ENCODE assay signal across 16 mouse cellular contexts in genomic region chr2:92257372-92257956, GRCm38 (mm10).
DNase-seq lines count a peak whose midpoint lies in the region; ATAC-seq and TF ChIP-seq lines count a peak whose summit lies in the region.
"Had no signal": no experiment of that assay in that cellular context is flagged by ENCODE, and none has a peak within 500 bp of the region (broad histone marks: within the 10 kb centered on the region; RNA-seq: fewer than 3 reads in every experiment).

No protein-coding gene starts in this region.

- H3K4me3 ChIP-seq in layer of hippocampus, adult 2 months: no peak overlapping the region
- H3K4me3 ChIP-seq in myocyte: no peak overlapping the region
- H3K4me3 ChIP-seq in forebrain, embryonic 15.5 days: no peak overlapping the region
- H3K4me3 ChIP-seq: embryonic facial prominence, embryonic 12.5 days; heart, embryonic 15.5 days had no signal

- no peak overlapping the region for H3ac ChIP-seq in myocyte (ENCODE audit: control insufficient read depth, insufficient read length)

- ATAC-seq in forebrain, embryonic 15.5 days (replicated peaks): no peak
- ATAC-seq: CD4-positive, CD25-positive, alpha-beta regulatory T cell, adult 4 months; forebrain, embryonic 16.5 days had no signal

- peak overlapping the region; percentile 49; the same call in 1 of the 2 replicates for H3K27ac ChIP-seq in layer of hippocampus, adult 2 months
- H3K27ac ChIP-seq in forebrain, embryonic 15.5 days (replicated peaks): no peak overlapping the region
- H3K27ac ChIP-seq: embryonic facial prominence, embryonic 12.5 days; heart, embryonic 15.5 days; hindbrain, postnatal 0 days had no signal

- no peak for TF ChIP-seq CTCF in layer of hippocampus, adult 2 months (conservative IDR thresholded peaks at IDR 0.05)

- 63% methylated on average over 4 of the region's 4 CpGs for WGBS in forebrain, embryonic 15.5 days

- no peaks in the 10 kb centered on the region for H3K27me3 ChIP-seq in myocyte (ENCODE audit: control insufficient read depth, insufficient read depth, insufficient read length)
- H3K27me3 ChIP-seq in forebrain, embryonic 15.5 days: no peaks in the 10 kb centered on the region
- H3K27me3 ChIP-seq: embryonic facial prominence, embryonic 12.5 days; heart, embryonic 15.5 days had no signal

- no peak overlapping the region for H3K4me2 ChIP-seq in myocyte (ENCODE audit: low read depth)
- no peak overlapping the region for H3K4me2 ChIP-seq in forebrain, embryonic 15.5 days (replicated peaks)
- H3K4me2 ChIP-seq: embryonic facial prominence, embryonic 12.5 days; heart, embryonic 15.5 days had no signal

- peak; percentile 12 for DNase-seq in embryo, embryonic 11 days
- no peak for DNase-seq in embryo, embryonic 10.5 days (ENCODE audit: low spot score)
- peak in 1 of 2 experiments; percentile 28 for DNase-seq in layer of hippocampus, adult 2 months (ENCODE audit: low spot score in 2 of 2)
- no peak for DNase-seq in layer of hippocampus, adult 9-11 months
- DNase-seq in ZHBTc4 (ENCODE audit: low read depth, low spot score): peak; percentile 16
- DNase-seq: gastrocnemius, postnatal 36 days; kidney, adult 9 months; liver; lung, adult 2 months had no signal

- peaks cover 6% of the 10 kb centered on the region for H3K4me1 ChIP-seq in forebrain, embryonic 15.5 days

- TF ChIP-seq POLR2A in myocyte (IDR thresholded peaks at IDR 0.05; ENCODE audit: insufficient read length, low read depth): no peak

- H3K36me3 ChIP-seq in myocyte (ENCODE audit: control insufficient read depth, insufficient read depth): peaks cover 10% of the 10 kb centered on the region
- peaks cover 4% of the 10 kb centered on the region; the same call in 1 of the 2 replicates for H3K36me3 ChIP-seq in forebrain, embryonic 15.5 days
- H3K36me3 ChIP-seq: heart, embryonic 15.5 days had no signal

- no peaks in the 10 kb centered on the region for H3K9me3 ChIP-seq in forebrain, embryonic 15.5 days
- H3K9me3 ChIP-seq: embryonic facial prominence, embryonic 12.5 days; heart, embryonic 15.5 days had no signal

- no peak overlapping the region for H3K9ac ChIP-seq in forebrain, embryonic 15.5 days (replicated peaks)
- H3K9ac ChIP-seq: embryonic facial prominence, embryonic 12.5 days; heart, embryonic 15.5 days had no signal

- no peaks in the 10 kb centered on the region for H3K79me2 ChIP-seq in myocyte (ENCODE audit: control insufficient read depth, insufficient read depth)

TF ChIP-seq in myocyte, 11 proteins besides CTCF, POLR2A, EP300 and RAD21:
- no peak for TF ChIP-seq E2F4 (IDR thresholded peaks at IDR 0.05; ENCODE audit: insufficient read depth)
- no peak for TF ChIP-seq TCF12 (IDR thresholded peaks at IDR 0.05; ENCODE audit: insufficient read depth, poor library complexity, severe bottlenecking)
- TF ChIP-seq MAX (IDR thresholded peaks at IDR 0.05; ENCODE audit: low read depth): no peak
- TF ChIP-seq USF1 (IDR thresholded peaks at IDR 0.05; ENCODE audit: low read depth): peak; percentile 11
- TF ChIP-seq POLR2AphosphoS2 (IDR thresholded peaks at IDR 0.05; ENCODE audit: insufficient read length, low read depth): no peak
- TF ChIP-seq MYOG (IDR thresholded peaks at IDR 0.05; ENCODE audit: control insufficient read depth in 1 of 3, insufficient read depth in 1 of 3, insufficient read length in 2 of 3, low read depth in 2 of 3): no peak

Comparison
In these comparisons a context has a peak if more than half of its experiments do, and no peak if none do; other contexts are left out.
1. DNase-seq: peak in embryo, embryonic 11 days (single experiment) and ZHBTc4 (single experiment); none in embryo, embryonic 10.5 days (single experiment) and layer of hippocampus, adult 9-11 months (single experiment).